Mouse (Mus musculus) CH12.LX (cell line): ENCODE data around the gene Kcnj2.

Experiments
- CTCF ChIP-seq, 2 experiments: IDR thresholded peaks in 1 of 2; conservative IDR thresholded peaks in 1 of 2; 2 replicates each; pipeline ENCODE4 v1.5.1; 2011 to 2012; ENCODE audit warnings: low read depth in 2 of 2, low read length in 2 of 2, improper control_type of control experiment in 1 of 2, inconsistent platforms in 1 of 2, mild to moderate bottlenecking in 1 of 2, moderate library complexity in 1 of 2
- GABPA ChIP-seq: IDR thresholded peaks from 2 replicates; pipeline ENCODE4 v1.6.1; 2012; ENCODE audit warnings: low read depth, low read length, improper control_type of control experiment, inconsistent platforms; ENCODE audit not compliant: insufficient replicate concordance
- HCFC1 ChIP-seq: IDR thresholded peaks from 2 replicates; pipeline ENCODE4 v1.6.1; 2012; ENCODE audit warnings: low read depth, mild to moderate bottlenecking, inconsistent platforms, low read length, improper control_type of control experiment
- KAT2A ChIP-seq: IDR thresholded peaks from 2 replicates; pipeline ENCODE4 v1.6.1; 2012; ENCODE audit warnings: low read length, improper control_type of control experiment, inconsistent platforms; ENCODE audit not compliant: insufficient replicate concordance
- MAFK ChIP-seq: IDR thresholded peaks from 2 replicates; pipeline ENCODE4 v1.6.1; 2011; ENCODE audit warnings: low read length, improper control_type of control experiment; ENCODE audit not compliant: insufficient replicate concordance
- NELFE ChIP-seq: IDR thresholded peaks from 2 replicates; pipeline ENCODE4 v1.6.1; 2011; ENCODE audit warnings: low read depth, low read length, improper control_type of control experiment
- POLR2A ChIP-seq: IDR thresholded peaks from 2 replicates; pipeline ENCODE4 v1.6.1; 2011; ENCODE audit warnings: low read depth, mild to moderate bottlenecking, improper control_type of control experiment, low read length
- SIN3A ChIP-seq: IDR thresholded peaks from 2 replicates; pipeline ENCODE4 v1.6.1; 2012; ENCODE audit warnings: low read length, improper control_type of control experiment, inconsistent platforms
- USF1 ChIP-seq: IDR thresholded peaks from 2 replicates; pipeline ENCODE4 v1.6.1; 2014; ENCODE audit warnings: low read depth, mild to moderate bottlenecking, inconsistent platforms, low read length, improper control_type of control experiment
- USF2 ChIP-seq: conservative IDR thresholded peaks from 2 replicates; pipeline ENCODE4 v1.6.1; 2011; ENCODE audit warnings: low read depth, low read length, improper control_type of control experiment
- ZC3H11A ChIP-seq: IDR thresholded peaks from 2 replicates; pipeline ENCODE4 v1.6.1; 2012; ENCODE audit warnings: low read depth, mild to moderate bottlenecking, inconsistent platforms, low read length, improper control_type of control experiment

GRCm38 (mm10) chr11:111088812-111089211 lies 22.8 kb downstream of the Kcnj2 start:
- no peak for TF ChIP-seq SIN3A
- TF ChIP-seq CTCF (conservative IDR thresholded peaks at IDR 0.05 in 1 of 2, IDR thresholded peaks at IDR 0.05 in 1 of 2; ENCODE audit: low read depth in 2 of 2, low read length in 2 of 2): no peak
- TF ChIP-seq MAFK: no peak
- TF ChIP-seq ZC3H11A: no peak
- no peak for TF ChIP-seq USF1
- no peak for TF ChIP-seq HCFC1
- TF ChIP-seq KAT2A: no peak
- TF ChIP-seq GABPA: no peak
- no peak for TF ChIP-seq POLR2A
- no peak for TF ChIP-seq NELFE
- no peak for TF ChIP-seq USF2
